Mouse (Mus musculus): ENCODE measurements around the gene Trim43a. TPM values are rescaled to one million over a fixed set of nuclear protein-coding genes. Genes with fewer than 3 reads are reported as not detected.
"Not testable (repeated sequence)": the region's sequence is repeated elsewhere in the genome, so short reads cannot be mapped to it uniquely, and the experiment has no call there.

Gene Trim43a
- total RNA-seq (2014; fragmentation: Nextera tagmentation) (not detected in 2 replicates), total RNA-seq (2017) (not detected in 2 replicates)

DNA sequence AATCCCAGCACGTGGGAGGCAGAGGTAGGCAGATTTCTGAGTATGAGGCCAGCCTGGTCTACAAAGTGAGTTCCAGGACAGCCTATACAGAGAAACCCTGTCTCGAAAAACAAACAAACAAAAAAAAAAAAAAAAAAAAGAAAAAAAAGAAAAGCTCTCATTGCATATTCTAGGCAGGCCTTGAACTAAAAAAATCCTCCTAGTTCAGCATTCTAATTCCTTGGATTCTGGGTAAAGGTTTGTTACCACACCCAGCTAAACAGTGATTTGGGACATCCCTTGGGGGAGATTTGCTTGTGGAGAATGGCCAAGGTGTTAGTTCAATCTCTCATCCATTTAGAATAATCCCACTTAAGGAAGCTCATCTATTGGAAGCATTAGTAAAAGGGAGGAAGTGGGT lies at the start of gene Trim43a:
Gene Trim43a (plus strand): TSS at position 301 of the 400 bp plus-strand sequence.
- ATAC-seq (replicated peaks; ENCODE audit: poor library complexity, severe bottlenecking) = not testable (repeated sequence)

DNA sequence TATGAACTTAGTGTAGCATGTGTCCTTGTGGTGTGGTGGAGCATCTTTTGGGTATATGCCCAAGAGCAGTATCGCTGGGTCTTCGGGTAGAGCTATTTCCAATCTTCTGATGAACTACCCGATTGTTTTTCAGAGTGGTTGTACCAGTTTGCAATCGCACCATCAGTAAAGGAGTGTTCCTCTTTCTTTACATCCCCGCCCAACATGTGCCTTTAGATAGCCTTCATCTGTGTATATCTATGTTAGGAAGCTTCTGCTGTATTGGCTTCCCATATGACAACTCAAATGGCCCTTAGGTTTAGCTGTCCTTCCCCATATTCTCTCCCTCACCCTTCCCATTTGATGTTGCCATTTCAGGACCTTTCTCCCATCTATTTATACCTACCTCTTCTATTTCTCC lies 46.6 kb upstream of the Trim43a start:
- no peak for ATAC-seq (replicated peaks; ENCODE audit: poor library complexity, severe bottlenecking)

DNA sequence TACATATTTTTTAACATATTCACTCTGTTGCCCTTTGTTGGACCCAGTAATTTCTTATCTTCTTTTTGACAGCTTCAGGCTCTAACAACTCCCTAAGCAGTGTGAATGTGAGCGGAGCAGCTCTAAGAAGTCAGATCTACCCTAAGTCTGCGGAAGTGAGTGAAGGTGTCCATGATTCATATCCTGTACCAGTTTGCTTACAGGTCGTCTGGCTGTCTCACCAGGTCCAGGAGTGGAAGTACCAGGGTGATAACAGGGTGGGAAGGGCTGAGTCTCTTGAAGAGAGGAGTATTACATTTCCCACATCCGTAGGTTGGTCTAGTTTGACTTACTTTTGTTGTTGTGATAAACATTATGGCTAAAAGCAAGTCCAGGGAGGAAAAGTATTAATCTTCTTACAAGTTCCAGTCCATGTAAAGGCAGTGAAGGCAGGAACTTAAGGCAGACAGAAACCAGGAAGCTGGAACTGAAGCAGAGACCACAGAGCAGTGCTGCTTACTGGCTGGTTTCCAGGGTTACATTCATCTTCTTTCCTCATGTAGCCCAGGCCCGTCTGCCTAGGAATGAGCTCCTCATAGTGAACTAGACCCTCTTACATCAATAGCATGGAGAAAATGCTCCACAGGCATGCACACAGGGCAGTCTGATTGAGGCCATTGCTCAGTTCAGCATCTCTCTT lies 41.0 kb upstream of the Trim43a start:
- peak; percentile 92 for ATAC-seq (replicated peaks; ENCODE audit: poor library complexity, severe bottlenecking)

DNA sequence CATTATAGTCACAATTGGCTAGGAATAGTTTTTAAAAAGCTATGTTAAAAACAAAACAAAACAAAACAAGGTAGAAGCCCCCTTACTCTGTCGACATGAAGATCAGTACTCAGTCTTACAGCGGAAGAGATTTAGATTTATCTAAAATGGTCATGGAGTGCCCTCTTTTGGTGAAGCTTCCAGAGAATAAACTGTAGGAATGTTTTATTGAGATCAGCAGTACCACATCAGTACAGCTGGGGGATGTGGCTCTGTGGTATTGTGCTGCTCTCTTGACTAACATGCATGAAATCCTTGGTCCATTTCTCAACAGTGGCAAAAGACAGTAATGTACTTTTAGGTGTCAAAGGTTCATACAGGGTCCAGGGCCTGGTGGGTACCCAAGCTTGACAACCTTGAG lies 37.9 kb upstream of the Trim43a start:
- peak; percentile 56 for ATAC-seq (replicated peaks; ENCODE audit: poor library complexity, severe bottlenecking)

DNA sequence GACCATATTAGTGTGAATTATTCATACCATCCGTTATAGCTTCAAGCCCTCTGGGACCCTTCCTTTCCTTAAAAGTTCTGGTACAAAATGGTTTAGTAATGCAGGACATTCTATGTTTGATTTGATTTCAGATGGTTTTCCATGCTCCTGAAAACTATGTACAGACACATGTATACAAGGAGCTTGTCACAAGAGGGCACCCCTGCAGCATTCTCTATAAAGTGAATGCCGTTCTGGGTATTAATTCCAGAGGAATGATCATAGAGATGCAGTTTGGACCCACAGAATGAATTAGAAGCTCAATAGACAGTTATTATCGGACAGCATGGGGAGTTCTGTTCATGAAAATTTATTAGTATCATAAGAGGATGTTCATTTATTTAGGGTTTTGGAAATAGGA lies 35.2 kb upstream of the Trim43a start:
- no peak for ATAC-seq (replicated peaks; ENCODE audit: poor library complexity, severe bottlenecking)

DNA sequence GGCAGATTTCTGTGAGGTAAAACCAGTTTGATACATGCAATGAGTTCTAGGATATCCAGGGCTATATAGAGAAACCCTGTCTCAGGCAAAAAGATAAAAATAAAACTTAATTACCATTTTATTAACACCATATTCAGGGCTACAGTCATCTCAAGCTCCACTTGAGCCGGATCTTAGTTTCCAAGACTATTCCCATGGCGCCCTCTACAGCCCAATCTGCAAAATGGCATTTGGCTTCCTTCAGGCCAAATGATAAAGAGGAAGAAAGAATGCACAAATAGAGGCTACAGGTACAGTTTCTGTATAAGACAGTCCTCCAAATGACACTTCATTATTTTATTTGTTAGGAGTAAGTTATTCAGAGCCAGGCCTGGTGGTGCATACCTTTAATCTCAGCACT lies 34.5 kb upstream of the Trim43a start:
- ATAC-seq (replicated peaks; ENCODE audit: poor library complexity, severe bottlenecking) = peak; percentile 59

DNA sequence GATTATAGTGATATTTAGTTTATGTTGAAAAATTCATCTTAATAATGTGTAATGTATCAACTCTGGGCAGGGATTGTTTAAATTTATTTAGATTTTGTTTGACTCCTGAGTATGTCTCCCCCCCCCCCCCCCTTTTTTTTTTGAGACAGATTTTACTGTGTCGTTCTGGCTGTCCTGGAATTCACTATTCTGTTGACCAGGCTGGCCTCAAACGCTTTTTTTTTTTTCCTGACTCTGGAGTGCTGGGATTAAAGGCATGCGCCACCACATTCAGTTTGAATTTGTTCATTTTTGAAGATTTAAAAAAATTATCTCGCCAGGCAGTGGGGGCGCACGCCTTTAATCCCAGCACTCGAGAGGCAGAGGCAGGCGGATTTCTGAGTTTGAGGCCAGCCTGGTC lies 34.0 kb upstream of the Trim43a start:
- no peak for ATAC-seq (replicated peaks; ENCODE audit: poor library complexity, severe bottlenecking)

DNA sequence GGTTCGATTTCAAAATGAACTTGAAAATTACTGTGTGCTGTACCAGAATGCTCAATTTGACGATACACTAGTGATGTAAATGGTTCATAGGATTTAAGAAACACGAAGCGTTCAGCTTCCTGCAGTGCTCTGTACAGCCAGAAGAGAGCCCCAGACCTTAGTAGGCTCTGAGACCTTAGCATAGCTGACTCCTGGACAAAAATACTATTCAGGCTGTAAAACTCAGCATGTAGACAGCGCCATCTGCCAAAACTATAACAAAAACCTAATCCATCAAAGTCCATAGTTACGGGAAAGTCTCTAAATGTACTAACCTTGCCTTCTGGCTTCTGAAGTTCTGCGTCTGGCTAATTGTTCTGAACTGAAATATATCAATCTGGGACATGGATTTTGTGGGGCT lies 33.4 kb upstream of the Trim43a start:
- ATAC-seq (replicated peaks; ENCODE audit: poor library complexity, severe bottlenecking) = peak; percentile 63

DNA sequence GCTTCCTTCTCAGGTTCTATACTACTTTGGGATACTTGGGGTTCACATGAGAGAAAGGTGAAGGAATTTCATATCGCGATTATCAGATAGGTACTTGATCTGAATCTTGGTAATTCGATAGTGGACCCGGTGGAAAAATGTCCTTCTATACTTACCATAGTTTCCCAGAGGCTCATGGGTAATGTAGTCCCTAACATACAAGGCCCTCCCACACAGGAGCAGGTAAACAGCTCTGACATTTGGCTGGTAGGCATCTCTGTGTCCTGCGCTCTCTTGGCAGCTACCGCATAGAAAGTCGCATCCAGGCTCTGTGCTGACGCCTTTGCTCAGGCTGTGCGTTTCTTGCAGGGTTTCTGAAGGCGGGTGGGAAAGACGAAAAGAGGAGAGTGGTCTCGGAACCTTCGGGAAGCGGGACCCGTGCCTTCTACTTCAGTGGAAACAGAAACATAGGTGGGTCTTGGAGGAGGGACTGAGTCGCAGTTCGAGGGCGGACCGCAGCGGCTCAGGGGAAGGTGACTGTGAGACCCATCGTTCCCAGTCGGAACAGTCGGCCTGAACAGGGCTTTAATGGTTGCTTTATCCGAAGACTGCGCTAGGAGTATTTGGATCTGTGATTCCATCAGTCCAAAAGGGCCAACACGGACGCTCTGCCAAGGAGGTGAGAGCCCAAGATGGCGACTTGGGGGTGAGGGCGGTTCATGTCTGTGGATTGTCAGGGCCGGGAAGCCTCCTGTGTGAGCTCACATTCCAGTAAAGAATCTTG lies 32.7 kb upstream of the Trim43a start, which contains the start of gene Zfp949:
Gene Zfp949 (plus strand): TSS at position 170 of the 763 bp plus-strand sequence.
- peak; percentile 80 for ATAC-seq (replicated peaks; ENCODE audit: poor library complexity, severe bottlenecking)

DNA sequence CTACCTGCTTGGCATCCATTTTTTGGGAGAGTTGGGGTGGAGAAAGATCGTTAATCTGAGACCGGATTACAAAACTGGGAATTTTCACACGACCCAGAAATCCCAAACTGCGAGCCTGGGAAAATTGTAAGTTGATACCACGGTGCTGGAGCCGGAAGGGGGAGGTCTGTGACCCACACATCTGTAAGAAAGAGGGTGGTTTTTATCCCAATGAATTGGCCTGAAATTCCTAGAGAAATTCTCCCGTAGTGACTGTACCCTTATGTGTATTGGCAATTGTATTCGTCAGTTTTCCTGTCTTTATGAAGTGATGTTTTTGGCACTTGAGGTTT lies 32.1 kb upstream of the Trim43a start:
- no peak for ATAC-seq (replicated peaks; ENCODE audit: poor library complexity, severe bottlenecking)

DNA sequence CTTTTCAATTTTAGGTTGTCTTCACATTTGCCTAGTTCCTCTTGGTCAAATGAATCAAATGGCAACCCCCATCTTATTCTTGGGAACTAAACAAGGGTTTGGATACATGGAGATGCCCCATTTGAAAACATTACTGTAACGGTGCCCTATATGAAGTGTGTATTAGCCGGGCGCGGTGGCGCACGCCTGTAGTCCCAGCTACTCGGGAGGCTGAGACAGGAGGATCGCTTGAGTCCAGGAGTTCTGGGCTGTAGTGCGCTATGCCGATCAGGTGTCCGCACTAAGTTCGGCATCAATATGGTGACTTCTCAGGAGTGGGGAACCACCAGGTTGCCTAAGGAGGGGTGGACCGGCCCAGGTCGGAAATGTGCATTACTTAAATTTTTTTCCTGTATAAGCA lies 27.6 kb upstream of the Trim43a start:
- peak; percentile 64 for ATAC-seq (replicated peaks; ENCODE audit: poor library complexity, severe bottlenecking)

DNA sequence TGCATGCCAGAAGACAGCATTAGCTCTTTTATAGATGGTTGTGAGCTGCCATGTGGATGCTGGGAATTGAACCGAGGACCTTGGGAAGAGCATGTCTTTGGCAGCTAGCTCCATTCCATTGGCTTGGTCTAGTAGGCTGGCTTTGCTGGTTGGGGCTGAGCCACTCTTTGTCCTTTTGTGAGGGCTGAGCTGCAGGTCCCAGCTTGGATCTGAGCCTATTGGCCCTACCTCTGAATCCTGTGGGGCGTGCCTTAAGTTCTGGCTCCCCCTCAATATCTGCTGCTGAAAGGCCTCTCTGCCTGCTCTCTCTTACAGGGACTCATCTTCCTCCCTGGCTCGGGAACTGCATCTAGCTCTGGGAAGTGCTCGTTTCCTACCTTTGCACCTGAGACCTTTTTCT lies 22.5 kb upstream of the Trim43a start:
- no peak for ATAC-seq (replicated peaks; ENCODE audit: poor library complexity, severe bottlenecking)

DNA sequence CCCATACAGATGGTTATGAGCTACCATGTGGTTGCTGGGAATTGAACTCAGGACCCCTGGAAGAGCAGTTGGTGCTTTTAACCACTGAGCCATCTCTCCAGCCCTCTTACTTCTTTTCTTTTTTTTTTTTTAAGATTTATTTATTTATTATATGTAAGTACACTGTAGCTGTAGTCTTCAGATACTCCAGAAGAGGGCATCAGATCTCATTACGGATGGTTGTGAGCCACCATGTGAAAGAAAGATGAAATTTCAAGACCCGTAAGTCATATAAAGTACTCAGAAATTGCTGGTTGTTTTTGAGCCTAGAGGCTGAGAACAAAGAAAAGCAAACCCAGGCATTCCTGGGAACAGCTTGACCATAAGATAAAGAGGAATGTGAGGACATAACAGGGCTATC lies 19.2 kb upstream of the Trim43a start:
- ATAC-seq (replicated peaks; ENCODE audit: poor library complexity, severe bottlenecking) = not testable (repeated sequence)

DNA sequence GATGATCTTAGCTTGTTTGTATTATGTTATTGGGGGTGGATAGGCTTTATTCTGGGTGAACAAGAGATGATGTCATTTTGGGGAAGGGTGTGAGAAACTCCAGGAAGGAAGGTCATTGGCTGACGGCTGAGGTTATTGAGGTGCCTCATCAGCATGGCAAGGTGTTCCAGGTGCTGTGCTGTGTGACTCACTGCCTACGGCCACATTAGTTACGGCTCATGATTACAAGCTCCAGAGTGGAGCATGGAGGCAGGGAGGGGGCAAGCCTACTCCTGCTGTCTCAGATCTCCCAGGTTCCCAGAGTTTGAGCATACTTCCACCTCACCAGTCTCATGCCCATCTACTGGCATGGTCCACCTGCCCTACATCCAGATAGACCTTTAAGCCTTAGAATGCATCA lies 10.2 kb upstream of the Trim43a start:
- ATAC-seq (replicated peaks; ENCODE audit: poor library complexity, severe bottlenecking) = not testable (repeated sequence)

DNA sequence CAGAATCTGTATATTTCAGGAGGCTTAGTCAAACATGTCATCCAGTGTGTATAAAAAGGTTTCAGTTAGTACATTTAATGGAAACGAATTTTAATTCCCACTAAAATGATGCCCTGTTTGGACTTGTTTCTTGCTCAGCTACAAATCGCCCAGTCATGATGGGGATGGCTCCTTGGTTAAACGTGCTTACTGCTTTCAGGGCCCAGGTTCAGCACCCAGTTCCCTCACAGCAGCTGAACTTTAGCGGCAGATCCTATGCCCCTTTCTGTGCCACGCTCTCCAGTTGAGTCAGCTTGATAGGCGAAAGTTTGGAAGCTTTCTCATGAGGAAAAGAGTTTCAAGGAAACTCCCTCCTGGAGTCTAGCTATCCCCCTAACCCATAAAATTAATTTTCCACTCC lies 13.0 kb downstream of the Trim43a start:
- not testable (repeated sequence) for ATAC-seq (replicated peaks; ENCODE audit: poor library complexity, severe bottlenecking)

DNA sequence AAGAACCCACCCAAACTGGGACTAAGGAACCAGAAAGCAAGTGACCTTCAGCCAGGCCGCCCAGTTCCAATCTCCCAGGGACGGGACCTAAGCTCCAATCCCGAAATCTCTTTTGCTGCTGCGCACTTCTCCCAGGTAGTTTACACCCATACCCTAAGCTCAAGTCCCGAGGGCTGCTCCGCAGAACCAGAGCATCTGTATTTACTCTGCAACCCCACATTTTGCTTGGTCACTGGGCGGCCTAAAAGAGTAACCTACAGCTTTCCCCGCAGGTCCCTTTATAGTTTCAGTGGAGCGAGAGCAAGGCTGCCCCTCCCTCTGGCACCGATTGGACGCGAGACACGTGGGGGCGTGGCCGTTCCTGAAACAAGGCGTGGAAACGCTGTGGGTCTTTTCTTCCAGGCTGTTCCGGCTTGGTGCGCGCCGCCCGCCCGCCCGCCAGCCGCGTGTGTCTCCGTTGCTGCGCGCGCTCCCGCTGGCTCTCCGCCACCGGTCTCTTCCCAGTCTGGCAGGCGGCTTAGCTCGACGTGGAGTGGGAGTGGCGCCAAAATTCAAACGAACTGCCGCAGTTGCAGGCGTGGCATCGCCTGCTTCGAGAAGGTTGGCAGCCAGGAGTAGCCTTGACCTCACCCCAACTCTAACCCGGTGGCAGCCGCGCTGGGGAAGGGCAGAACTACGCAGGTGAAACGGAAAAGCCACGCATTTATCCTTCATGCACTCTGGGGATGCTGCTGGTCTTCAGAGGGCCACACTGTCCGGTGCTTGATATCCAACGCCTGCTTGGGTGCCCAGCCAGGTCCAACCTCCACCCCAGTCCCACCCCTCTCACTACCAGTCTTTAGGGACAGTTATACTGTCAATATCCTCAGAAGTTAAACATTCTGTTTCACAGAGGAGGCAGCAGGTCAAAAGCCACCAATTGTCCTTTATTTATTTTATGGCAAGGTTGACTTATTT lies 18.8 kb downstream of the Trim43a start:
- peak; percentile 97 for ATAC-seq (replicated peaks; ENCODE audit: poor library complexity, severe bottlenecking)

DNA sequence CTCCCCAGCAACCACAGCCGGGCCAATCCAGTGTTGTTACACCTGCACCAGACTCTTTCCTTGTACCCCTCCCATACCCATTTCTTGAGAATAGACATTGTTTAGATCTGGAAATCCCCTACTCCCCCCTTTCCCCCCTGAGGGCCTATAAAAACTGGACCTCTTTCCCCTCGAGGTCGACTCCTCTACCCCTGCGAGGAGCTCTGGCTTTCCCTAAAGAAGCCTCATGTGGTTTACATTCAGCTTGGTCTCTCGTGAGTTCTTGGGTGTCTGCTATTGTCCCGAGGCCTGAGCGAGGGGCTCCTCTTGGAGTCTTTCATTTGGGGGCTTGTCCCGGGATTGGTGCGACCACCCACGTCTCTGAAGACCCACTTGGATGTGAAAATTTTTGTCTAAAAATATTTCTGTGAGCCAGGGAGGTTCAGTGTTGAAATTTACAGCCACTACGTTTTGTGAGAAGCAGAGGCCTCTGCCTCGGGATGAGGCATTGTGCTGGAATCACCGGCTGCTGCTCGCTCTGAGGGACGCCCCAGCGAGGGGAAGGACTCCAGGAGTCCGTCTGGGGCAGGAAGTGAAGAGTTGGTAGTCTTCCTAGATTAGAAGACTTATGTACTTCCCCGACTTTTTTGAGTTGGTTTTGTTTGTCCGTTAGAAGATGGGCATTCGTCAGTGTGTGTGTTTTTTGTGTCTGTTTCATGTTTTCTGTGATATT lies 45.3 kb downstream of the Trim43a start:
- not testable (repeated sequence) for ATAC-seq (replicated peaks; ENCODE audit: poor library complexity, severe bottlenecking)

DNA sequence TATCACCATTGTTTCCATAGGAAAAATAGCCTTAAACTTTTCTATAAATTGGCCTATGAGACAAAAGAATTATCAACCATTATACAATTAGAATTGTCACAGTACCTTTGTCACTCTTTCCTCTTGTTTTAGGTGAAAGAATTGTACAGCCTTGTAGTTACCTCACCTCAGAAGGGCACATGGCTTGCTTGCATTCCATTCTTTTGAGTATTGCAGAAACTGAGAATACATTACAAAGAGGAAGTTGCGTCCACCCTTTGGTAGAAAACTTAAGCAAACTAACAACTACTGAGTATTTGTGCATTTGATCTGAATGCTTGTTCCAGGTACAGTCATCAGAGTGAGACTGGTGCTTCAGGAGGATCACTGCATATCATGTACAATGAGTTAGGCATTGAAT lies 57.4 kb downstream of the Trim43a start:
- ATAC-seq (replicated peaks; ENCODE audit: poor library complexity, severe bottlenecking) = peak; percentile 56
